Mouse (Mus musculus): ENCODE data around the gene Prpf8.
A peak's percentile ranks its signal among the peaks of the same experiment; 100 is the strongest.
"Not testable (repeated sequence)": the region's sequence is repeated elsewhere in the genome, so short reads cannot be mapped to it uniquely, and the experiment has no call there.

The Prpf8 gene

DNA sequence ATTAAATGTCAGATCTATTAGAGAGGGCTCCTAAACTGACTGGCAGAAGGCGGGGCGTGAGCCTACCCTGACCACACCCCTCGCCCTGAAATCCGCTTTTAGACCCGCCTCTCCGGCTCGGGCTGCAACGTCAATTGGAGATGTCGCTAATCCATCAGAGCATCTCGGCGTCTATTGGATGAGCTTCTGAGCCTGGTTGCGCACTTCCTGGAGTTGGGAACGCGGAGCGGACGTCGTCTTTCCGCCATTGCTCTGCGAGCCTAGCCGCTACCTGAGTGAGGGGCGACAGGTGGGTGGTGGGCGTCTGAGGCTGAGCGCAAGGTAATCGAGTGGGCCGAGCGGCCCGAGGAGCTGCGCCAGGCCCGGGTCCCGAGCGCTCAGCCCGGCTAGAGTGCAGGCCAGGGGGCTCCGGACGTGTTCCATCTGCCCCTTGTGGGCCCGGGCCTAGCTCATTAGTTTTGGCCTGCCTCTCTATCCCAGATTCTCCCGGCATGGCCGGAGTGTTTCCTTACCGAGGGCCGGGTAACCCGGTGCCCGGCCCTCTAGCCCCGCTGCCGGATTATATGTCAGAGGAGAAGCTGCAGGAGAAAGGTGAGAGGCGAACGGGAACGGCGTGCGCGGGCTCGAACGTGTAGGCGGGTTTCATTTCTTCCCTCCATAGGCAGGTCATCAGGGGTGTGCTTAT lies at the start of gene Prpf8:
Gene Prpf8 (plus strand): TSS at position 216 of the 685 bp plus-strand sequence.
- DNase-seq: peak; percentile 99

DNA sequence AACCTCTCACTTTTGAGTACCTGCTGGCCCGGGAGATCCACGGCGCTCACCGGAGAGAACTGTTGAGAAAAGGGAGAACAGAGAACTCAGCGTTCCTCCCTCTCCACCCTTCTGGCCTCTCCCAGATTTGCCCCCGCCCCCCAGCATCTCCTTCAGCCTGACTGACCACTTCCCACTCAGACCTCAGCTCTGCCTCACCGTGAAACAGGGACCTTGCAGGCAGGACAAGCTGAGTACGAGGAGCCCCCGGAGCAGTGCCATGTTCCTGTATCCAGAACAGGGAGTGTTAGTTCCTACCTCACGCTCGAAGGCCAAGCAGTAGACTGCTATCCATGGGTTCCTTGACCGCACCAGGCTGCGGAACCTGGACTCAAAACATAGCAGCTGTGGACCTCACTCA lies 48.4 kb upstream of the Prpf8 start:
- no peak for DNase-seq

DNA sequence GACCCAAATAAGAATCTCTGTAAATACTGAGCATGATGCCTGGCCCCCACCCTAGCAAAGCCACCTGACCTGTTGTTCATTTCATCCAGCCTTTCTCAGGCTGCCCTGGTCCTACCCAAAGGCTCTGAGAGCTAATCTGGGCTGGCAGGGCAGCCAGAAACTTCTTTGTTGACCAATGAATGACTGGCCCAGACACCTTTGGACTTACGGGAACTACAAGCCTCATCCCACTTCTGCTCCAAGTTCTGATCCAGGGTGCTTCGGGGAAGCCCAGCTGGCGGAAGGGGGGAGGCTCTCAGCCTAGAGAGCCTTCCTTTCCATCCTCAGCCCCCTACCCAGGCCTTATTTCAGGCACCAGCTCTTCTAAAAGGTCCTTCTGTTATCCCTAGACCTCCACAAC lies 47.8 kb upstream of the Prpf8 start:
- DNase-seq: no peak

DNA sequence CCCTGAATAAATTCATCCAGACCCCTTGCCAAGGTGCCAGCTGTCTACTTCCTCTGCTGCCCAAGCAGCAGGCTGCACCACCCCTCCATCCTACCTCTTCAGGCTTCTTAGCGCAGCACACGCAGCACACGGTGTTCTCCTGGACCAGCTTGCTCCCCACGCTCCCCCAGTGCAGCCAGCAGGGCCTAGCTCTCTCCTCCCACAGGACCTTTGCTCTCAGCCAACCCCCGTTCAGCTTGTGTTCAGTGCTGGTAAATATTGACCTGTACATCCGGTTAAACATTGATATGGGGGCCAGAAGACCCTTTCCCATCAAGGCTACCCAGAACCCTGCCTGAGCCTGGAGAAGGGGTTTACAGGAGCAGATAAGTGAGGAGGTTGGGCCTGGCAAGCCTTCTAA lies 47.3 kb upstream of the Prpf8 start, which contains the start of gene Serpinf2:
Gene Serpinf2 (minus strand): TSS at position 229 of the 400 bp plus-strand sequence.
- DNase-seq: no peak

DNA sequence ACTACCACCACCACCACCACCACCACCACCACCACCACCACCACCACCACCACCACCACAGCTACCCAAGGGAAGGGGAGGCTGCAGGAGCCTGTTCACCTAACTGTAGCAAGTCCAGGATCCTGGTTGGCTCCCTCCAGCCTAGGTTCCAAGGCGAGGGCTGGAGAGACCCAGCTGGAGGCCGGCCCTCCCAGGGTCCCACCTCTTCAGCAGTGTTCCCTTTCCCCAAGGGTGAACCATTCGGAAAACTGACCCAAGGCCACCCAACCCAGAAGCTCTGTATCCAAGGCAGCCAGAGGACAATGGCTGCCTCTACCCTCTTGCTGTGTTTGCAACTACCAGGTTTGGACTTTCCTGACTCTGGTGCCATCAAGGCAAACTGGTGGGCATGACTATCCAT lies 46.7 kb upstream of the Prpf8 start:
- no peak for DNase-seq

DNA sequence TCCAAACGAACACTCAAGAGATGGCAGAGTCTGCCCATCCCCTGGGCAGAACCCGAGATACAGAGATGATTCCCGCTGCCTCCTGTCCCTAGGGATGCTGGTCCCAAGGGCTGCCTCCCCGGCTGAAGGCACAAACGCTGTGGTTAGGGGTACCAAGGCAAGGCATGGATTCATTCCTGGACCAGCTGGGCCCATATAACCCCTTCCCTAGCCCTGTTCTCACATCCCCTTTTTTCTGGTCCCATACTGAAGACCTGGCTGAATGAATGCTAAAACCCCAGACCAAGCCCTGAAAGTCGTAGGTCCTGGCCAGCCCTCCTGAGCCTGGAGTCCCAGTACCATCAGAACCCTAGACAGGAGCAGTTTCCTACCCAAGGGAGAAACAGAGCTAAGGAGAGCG lies 45.6 kb upstream of the Prpf8 start:
- no peak for DNase-seq

DNA sequence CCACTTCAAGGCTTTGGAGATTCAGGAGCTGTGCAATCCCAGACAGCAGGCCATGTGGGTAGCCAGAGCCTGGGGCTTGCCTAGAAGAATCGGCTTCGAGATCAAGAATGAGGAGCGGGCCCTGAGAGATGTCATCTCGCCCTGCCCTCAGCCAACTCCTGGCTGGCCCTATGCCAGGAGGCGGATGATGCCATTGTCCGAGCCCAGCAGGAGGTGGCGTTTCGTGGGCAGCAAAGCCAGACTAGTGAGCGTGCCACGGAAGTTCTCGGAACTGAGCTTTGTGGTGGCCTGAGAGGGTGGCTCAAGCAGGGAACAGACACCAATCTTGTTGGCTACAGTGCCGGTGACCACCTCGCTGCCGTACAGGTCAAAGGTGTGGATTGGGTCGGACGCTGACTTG lies 45.0 kb upstream of the Prpf8 start:
- peak; percentile 38 for DNase-seq

DNA sequence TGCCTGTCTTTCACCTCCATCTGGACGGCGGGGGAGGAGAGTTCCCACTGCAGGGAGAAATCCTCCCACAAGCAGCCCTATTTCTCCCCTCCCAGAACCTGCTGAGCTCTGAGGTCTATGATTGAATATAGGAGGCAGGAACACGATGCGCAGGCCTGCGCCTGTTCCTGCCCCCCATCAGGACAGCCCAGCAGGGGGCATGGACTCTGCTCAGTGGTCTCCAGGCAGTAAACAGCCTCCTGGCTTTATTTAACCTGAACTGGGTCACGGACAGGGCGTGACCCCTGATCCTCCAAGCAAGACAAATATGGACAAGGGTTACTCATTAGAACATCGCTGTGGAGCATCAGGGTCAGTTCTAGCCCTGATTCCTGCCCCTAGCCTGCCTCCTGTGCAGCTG lies 42.9 kb upstream of the Prpf8 start:
- no peak for DNase-seq

DNA sequence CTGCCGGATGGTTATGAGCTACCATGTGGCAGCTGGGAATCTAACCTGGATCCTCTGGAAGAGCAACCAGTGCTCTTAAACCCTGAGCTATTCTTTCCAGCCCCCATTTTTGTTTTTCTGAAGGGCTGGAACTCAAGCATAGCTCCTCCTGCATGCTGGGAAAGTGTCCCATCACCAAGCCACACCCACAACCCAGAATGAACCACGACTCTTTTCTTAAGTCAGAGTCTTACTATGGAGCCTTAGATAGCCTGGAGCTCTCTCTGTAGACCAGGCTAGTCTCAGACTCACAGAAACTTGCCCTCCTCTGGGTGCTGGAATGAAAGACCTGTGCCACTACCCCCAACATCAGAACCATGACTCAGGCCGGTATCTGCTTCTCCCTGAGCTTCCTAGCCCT lies 38.0 kb upstream of the Prpf8 start:
- no peak for DNase-seq

DNA sequence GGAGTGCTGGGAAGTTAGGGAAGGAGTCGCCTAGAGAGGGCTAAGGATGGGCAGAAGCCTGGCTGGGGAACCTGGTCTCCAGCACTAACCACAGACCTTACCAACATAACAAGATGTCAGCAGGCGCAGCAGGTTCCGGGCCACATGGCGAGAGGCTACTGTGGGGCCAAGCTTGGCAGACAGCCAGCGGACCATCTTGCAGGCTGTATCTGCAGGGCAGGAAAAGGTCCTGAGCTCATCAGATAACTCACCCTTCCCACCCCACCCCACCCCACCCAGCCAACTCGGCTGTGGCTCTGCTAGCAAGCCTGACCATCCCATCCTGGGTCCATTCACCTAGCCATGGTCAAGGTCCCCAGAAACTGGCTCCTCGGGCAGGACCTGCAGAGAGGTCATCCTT lies 36.9 kb upstream of the Prpf8 start:
- peak; percentile 69 for DNase-seq

DNA sequence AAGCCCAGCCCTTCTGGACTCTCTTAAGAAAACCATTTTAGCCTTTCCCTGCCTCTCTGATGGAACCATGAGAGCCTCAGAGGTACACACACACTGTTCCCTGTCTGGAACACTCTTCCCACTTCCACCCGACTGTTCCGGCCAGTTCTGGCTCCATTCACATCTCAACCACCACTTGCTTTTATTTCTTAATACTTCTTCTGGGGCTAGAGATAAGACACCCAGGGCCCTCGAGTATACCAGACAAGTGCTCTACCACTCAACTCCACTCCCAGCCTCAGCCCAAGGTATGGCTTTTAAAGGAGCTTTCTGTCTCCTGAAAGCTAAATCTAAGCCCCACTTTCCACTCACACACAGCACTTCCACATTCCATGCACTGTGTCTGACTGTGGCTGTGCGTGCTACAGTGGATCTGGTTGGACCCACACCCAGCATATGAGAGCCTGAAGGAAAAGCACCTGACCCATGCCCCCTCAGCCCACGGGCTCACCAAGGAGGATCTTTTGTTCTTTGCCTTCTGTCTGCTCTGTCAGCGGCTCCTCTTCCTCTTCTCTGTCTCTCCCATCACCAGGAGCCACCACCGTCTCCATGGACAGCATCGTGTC lies 36.2 kb upstream of the Prpf8 start:
- no peak for DNase-seq

DNA sequence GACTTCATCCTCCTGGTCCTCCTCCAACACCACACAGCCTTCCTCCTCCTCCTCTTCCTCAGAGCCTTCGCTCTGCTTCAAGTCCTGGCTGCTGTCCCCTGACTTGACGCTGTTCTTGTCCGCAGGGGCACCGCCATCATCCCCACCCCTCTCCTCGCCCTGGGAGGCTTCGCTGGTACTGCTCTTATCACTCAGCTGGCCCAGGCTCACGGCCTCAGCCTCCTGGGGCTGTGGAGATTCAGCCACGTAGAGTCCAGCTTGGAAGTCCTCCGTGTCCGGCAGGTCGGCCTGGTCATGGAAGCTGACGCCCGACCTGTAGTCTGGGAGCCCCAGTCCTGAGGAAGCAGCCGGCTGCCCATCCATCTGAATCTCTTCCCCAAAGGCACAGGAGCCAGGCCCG lies 35.7 kb upstream of the Prpf8 start:
- DNase-seq: no peak

DNA sequence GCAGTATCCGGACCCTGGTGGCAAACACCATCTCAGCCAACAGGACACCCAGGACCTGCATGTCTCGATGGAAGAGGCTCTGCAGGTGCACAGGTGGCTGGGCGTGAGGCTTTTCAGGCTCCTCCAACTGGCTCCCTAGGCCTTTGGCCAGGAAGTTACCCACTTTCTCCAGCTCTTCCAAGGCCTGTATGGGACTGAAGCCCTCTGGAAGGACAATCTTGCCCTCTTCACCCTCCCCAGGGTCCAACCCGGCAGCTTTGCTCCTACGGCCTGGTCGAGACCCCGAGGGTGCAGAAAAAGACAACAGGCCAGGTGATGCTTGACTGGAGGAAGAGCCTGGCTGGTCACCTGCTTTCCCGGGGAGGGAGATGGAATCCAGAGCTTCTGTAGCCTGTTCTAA lies 34.5 kb upstream of the Prpf8 start:
- no peak for DNase-seq

DNA sequence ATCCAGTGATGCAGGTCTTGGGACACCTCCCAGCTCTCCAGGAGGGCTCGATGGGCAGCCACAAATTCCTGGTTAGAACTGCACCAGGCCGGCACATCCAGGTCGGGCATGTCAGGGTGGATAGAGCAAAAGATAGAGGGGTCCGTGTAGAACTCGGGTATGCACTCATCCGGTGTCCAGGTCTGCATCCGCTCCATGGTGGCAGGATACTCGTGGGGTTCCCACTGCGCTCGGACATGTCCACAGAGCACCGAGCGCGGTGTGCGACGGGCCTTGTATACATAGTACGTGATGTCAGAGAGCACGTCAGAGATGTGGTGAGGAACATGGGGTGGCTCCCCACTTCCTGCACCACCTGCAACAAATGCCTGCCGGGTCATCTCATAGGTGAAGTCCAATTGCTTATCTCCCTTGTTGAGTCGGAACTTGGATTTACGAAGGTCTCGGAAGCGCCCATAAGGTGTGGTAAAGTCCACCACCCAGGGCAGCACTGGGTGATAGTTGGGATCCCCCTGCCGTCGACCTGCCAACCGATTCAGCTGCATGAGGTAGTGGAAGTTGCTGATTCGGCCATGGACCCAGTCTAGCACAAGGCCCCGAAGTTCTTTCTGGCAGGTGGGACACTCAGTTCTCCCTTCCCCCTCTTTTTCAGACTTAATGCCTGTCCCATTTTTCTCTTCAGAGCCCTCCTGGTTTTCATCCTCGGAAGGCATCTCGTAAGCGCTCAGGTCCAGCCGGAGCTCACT lies 33.6 kb upstream of the Prpf8 start:
- DNase-seq: no peak

DNA sequence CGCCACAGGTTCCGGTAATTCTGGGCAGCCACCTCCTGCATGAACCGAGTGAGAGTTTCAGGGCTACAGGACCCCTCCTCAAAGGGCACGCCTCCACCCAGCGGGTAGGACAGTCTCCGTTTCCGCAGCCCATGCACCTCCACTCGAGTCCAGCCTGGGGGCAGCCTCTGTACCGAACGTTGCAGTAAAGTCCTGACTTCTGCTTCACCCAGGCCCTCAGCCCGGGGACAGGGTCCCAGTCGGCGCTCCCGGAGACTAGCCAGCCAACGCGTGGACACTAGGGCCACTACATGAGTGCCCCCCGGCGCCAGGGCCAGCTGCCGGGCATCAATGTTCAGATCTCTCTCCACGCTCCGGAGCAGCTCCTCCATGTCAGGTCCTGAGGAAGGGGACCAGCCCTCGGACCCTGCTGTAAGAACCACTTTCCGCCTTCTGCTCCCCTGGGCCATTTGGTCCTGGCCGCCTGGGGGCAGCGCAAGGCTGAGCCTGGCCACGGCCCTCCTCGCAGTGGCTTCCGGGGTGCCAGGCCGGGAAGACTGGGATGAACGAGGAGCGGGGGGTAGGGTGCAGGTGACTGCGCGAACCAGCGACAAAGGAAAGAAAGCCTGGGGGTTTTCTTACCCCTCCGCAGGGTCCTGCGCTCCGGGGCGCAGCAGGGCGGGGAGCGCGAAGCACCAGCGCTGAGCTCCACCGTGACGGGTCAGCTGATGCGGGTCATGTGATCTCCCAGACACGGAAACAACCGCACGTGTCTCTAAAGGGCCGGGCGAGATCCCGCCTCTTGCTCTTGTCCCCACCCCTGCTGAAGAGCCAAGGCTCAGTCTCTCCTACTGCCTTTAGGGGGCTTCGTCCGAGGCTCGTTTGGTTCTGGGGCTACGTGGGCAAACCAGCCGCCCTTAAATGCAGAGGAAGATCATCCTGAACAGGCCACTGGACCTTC lies 32.4 kb upstream of the Prpf8 start, which contains the start of gene Wdr81:
Gene Wdr81 (minus strand): TSS at position 727 of the 940 bp plus-strand sequence.
- peak; percentile 82 for DNase-seq

DNA sequence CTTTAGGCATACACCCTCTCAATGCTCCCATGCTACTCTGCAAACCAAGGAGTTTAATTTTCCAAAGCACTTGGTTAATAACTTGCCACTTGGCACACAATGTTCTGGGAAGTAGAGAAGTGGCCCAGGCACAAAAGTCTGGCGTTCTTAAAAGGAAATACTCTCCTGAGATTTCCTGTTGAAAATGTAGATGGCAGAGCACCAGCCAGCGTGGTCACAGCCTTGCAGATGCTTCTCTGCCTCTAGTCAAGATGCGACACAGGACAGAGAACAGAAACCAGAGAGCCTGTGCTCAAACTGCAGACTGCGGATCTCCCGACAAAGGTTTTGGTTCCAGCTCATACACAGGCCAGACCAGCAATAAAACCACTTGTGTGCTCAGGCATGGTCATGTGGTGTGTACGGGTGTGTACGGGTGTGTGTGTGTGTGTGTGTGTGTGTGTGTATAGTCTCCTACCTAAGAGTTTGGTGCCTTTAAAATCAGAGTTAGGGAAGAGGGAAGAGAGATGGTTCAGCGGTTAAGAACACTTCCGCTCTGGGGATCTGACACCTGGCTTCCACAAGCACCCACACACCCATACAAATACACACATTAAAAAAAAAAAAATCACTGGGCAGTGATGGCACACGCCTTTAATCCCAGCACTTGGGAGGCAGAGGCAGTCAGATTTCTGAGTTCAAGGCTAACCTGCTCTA lies 31.4 kb upstream of the Prpf8 start:
- DNase-seq: no peak

DNA sequence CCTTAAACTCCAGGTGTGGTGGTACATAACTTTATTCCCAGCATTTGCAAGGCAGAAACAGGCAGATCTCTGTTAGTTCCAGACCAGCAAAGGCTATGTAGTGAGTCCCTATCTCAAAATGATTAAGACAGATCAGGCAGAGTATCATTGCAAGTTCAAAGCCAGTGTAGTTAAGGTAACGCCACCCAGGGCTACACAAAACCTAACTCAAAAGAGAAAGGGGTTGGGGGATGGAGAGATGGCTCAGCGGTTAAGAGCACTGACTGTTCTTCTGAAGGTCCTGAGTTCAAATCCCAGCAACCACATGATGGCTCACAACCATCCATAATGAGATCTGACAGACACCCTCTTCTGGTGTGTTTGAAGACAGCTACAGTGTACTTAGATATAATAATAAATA lies 30.6 kb upstream of the Prpf8 start:
- DNase-seq: not testable (repeated sequence)

DNA sequence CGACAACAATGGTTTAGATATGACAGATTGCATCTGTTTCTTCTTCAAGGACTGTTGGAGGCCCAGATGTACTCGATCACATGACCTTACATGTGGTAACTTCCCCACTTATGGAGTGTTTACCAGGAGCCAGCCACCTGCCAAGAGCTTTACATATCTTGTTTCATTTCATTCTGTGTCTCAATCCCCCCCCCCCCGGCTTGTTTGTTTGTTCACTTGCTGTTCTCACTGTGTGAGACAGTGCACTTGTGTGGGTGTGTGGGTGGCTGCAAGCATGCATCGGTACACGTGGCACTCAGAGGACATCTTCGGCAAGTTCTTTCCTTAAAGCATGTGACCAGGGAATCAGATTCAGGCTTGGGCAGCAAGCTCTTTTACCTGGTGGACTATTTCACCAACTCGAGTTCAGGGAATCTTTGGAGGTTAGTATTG lies 30.2 kb upstream of the Prpf8 start:
- no peak for DNase-seq

DNA sequence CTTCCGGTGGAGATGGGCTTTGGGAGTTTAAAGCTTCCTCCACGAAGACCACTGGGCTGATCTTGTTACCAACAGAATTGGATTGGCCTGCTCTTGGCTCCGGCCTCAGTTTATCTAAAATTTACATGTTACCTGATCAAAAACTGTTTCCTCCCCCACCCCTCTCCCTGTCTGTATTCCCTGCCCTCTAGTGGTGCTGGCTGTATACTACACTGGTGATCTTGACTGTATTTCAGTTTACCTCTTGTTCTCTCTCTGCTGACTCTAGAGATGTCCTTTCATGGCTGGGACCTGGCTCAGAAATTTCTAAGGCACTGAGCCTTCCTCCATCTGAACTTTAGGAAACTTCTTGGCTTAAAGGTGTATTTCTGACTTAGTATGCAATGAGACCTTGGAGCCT lies 28.4 kb upstream of the Prpf8 start:
- DNase-seq: peak; percentile 64

DNA sequence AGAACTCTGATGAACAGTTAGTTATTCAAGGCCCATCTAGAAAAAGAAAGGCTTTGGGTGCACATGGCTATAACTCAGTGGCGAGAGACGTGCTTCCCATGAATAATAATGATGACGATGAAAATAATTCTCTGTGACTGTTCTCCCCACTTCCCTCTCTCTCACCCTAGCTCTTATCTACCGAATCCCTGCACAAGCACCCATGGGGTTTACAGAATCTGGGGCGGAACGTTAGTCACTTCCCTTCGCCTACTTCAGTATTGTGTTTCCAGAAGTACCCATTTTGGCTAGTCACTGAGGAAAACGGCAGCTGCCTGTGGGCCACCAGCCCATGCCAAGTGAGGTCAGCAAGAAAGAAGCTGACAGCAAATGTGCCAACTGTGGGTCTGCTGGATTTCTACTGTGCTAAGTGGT lies 28.0 kb upstream of the Prpf8 start:
- DNase-seq: peak; percentile 58

DNA sequence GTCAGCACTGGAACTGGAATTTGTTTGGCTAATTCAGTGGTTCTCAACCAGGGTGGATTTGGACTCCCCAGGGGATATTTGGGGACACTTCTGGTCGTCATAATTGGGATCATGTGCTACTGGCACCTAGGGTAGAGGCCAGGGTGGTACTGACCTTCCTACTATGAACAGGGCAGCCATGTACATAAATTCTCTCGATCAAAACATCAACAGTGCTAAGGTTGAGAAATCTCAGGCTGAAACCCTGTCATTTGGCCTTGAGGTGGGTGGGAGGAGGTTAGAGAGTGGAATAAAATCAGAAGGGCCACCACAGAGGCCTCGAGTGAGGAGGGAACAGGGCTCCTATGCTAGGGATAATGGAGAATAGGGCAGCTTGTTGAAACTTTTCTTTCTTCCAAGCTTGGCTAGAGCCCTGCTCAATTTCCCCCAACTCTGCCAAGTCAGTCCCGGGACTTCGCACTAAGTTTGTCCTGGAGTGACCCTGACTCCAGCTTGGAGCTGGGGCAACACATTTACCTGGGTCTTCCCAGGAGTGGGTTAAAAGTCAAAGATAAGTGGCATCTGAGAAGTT lies 27.4 kb upstream of the Prpf8 start:
- DNase-seq: peak; percentile 63

DNA sequence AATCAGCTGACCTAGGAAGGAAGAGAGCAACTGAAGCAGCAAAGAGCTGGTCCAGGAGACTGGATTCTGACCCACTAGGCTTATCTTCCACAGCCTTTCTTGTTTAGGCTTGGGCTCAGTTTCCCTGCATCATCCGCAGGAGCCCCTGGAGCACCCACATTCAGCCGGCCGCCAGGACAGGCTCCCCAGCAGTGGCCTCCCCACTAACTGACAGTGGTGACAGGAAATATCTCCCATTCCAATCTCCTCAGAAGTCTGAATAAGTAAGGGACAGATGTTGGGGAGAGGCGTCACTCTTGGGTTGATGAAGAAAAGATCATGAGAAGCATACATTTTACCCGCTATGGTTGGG lies 26.9 kb upstream of the Prpf8 start:
- DNase-seq: no peak

Data from cerebellum, adult 9-10 months (tissue).